Mouse (Mus musculus): ENCODE data around the gene Kcnmb2. TPM values are rescaled to one million over a fixed set of nuclear protein-coding genes. Genes with fewer than 3 reads are reported as not detected.
A peak's percentile ranks its signal among the peaks of the same experiment; 100 is the strongest.

The Kcnmb2 gene
- polyA plus RNA-seq, 1 experiment from 2014 or later = 6.8 TPM

- H3K9me3 ChIP-seq (ENCODE audit: control insufficient read depth, low read length) = no peaks in the 10 kb centered on the region
- H3K27ac ChIP-seq (ENCODE audit: low read depth, low read length) = no peak overlapping the region
- H3K27me3 ChIP-seq (ENCODE audit: control insufficient read depth, insufficient read depth, low read length) = no peaks in the 10 kb centered on the region
- no peak overlapping the region for H3K4me3 ChIP-seq (ENCODE audit: low read depth, low read length)
- no peak for DNase-seq (ENCODE audit: low spot score)
- H3K4me1 ChIP-seq (replicated peaks; ENCODE audit: control insufficient read depth, insufficient read depth, low read length) = no peaks in the 10 kb centered on the region
- H3K9ac ChIP-seq (ENCODE audit: low read depth, low read length) = no peak overlapping the region
- 66% methylated on average over 3 of the region's 3 CpGs for WGBS
- no peak for ATAC-seq (ENCODE audit: low FRiP score)
- H3K36me3 ChIP-seq (ENCODE audit: control insufficient read depth, insufficient read depth, low read length) = no peaks in the 10 kb centered on the region
- no peak overlapping the region for H3K4me2 ChIP-seq (replicated peaks; ENCODE audit: low read depth, low read length)
Observed at GRCm38 (mm10) chr3:32043814-32044213, 141.5 kb downstream of the Kcnmb2 start.

- Histone ChIP-seq H3K36me3 (ENCODE audit: control insufficient read depth, insufficient read depth, low read length) (no peaks in the 10 kb centered on the region), H3K4me2 (replicated peaks; ENCODE audit: low read depth, low read length) (no peak overlapping the region), H3K27me3 (ENCODE audit: control insufficient read depth, insufficient read depth, low read length) (no peaks in the 10 kb centered on the region), H3K4me1 (replicated peaks; ENCODE audit: control insufficient read depth, insufficient read depth, low read length) (no peaks in the 10 kb centered on the region), H3K4me3 (ENCODE audit: low read depth, low read length) (no peak overlapping the region), H3K9me3 (ENCODE audit: control insufficient read depth, low read length) (no peaks in the 10 kb centered on the region), H3K9ac (ENCODE audit: low read depth, low read length) (no peak overlapping the region), H3K27ac (ENCODE audit: low read depth, low read length) (no peak overlapping the region)
- ATAC-seq (ENCODE audit: low FRiP score) = no peak
- DNase-seq (ENCODE audit: low spot score) = no peak
- WGBS = 83% methylated on average over 3 of the region's 3 CpGs
Observed at GRCm38 (mm10) chr3:32048777-32049176, 146.5 kb downstream of the Kcnmb2 start.

GRCm38 (mm10) chr3:32052596-32052995, 150.3 kb downstream of the Kcnmb2 start:
- Histone ChIP-seq H3K4me2 (replicated peaks; ENCODE audit: low read depth, low read length) (no peak overlapping the region), H3K4me1 (replicated peaks; ENCODE audit: control insufficient read depth, insufficient read depth, low read length) (no peaks in the 10 kb centered on the region), H3K36me3 (ENCODE audit: control insufficient read depth, insufficient read depth, low read length) (no peaks in the 10 kb centered on the region), H3K27ac (ENCODE audit: low read depth, low read length) (no peak overlapping the region), H3K4me3 (ENCODE audit: low read depth, low read length) (no peak overlapping the region), H3K27me3 (ENCODE audit: control insufficient read depth, insufficient read depth, low read length) (no peaks in the 10 kb centered on the region), H3K9me3 (ENCODE audit: control insufficient read depth, low read length) (no peaks in the 10 kb centered on the region), H3K9ac (ENCODE audit: low read depth, low read length) (no peak overlapping the region)
- 74% methylated on average over 3 of the region's 3 CpGs for WGBS
- DNase-seq (ENCODE audit: low spot score) = no peak
- no peak for ATAC-seq (ENCODE audit: low FRiP score)

- H3K4me1 ChIP-seq (replicated peaks; ENCODE audit: control insufficient read depth, insufficient read depth, low read length) = no peaks in the 10 kb centered on the region
- no peaks in the 10 kb centered on the region for H3K27me3 ChIP-seq (ENCODE audit: control insufficient read depth, insufficient read depth, low read length)
- DNase-seq (ENCODE audit: low spot score) (no peak), ATAC-seq (ENCODE audit: low FRiP score) (no peak)
- H3K9ac ChIP-seq (ENCODE audit: low read depth, low read length) = no peak overlapping the region
- no peak overlapping the region for H3K4me2 ChIP-seq (replicated peaks; ENCODE audit: low read depth, low read length)
- no peak overlapping the region for H3K4me3 ChIP-seq (ENCODE audit: low read depth, low read length)
- no peaks in the 10 kb centered on the region for H3K9me3 ChIP-seq (ENCODE audit: control insufficient read depth, low read length)
- 95% methylated on average over 10 of the region's 10 CpGs for WGBS
- H3K27ac ChIP-seq (ENCODE audit: low read depth, low read length) = no peak overlapping the region
- H3K36me3 ChIP-seq (ENCODE audit: control insufficient read depth, insufficient read depth, low read length) = no peaks in the 10 kb centered on the region
Observed at GRCm38 (mm10) chr3:32053610-32054241, 151.4 kb downstream of the Kcnmb2 start.

- Histone ChIP-seq H3K4me1 (replicated peaks; ENCODE audit: control insufficient read depth, insufficient read depth, low read length) (no peaks in the 10 kb centered on the region), H3K9me3 (ENCODE audit: control insufficient read depth, low read length) (no peaks in the 10 kb centered on the region), H3K9ac (ENCODE audit: low read depth, low read length) (no peak overlapping the region), H3K4me2 (replicated peaks; ENCODE audit: low read depth, low read length) (no peak overlapping the region), H3K27ac (ENCODE audit: low read depth, low read length) (no peak overlapping the region), H3K27me3 (ENCODE audit: control insufficient read depth, insufficient read depth, low read length) (no peaks in the 10 kb centered on the region), H3K4me3 (ENCODE audit: low read depth, low read length) (no peak overlapping the region), H3K36me3 (ENCODE audit: control insufficient read depth, insufficient read depth, low read length) (no peaks in the 10 kb centered on the region)
- no peak for ATAC-seq (ENCODE audit: low FRiP score)
- peak; percentile 19 for DNase-seq (ENCODE audit: low spot score)
- WGBS = 63% methylated on average over 10 of the region's 10 CpGs
Observed at GRCm38 (mm10) chr3:32059888-32060656, 157.8 kb downstream of the Kcnmb2 start.

GRCm38 (mm10) chr3:32062685-32063084, 160.4 kb downstream of the Kcnmb2 start:
- Histone ChIP-seq H3K9me3 (ENCODE audit: control insufficient read depth, low read length) (no peaks in the 10 kb centered on the region), H3K27ac (ENCODE audit: low read depth, low read length) (no peak overlapping the region), H3K4me3 (ENCODE audit: low read depth, low read length) (no peak overlapping the region), H3K4me1 (replicated peaks; ENCODE audit: control insufficient read depth, insufficient read depth, low read length) (peaks cover 2% of the 10 kb centered on the region), H3K36me3 (ENCODE audit: control insufficient read depth, insufficient read depth, low read length) (no peaks in the 10 kb centered on the region), H3K9ac (ENCODE audit: low read depth, low read length) (no peak overlapping the region), H3K4me2 (replicated peaks; ENCODE audit: low read depth, low read length) (no peak overlapping the region), H3K27me3 (ENCODE audit: control insufficient read depth, insufficient read depth, low read length) (no peaks in the 10 kb centered on the region)
- DNase-seq (ENCODE audit: low spot score) (no peak), ATAC-seq (ENCODE audit: low FRiP score) (no peak)
- 85% methylated on average over 3 of the region's 3 CpGs for WGBS

GRCm38 (mm10) chr3:32063312-32063711, 161.0 kb downstream of the Kcnmb2 start:
- Histone ChIP-seq H3K27ac (ENCODE audit: low read depth, low read length) (no peak overlapping the region), H3K27me3 (ENCODE audit: control insufficient read depth, insufficient read depth, low read length) (no peaks in the 10 kb centered on the region), H3K9ac (ENCODE audit: low read depth, low read length) (no peak overlapping the region), H3K4me1 (replicated peaks; ENCODE audit: control insufficient read depth, insufficient read depth, low read length) (peaks cover 3% of the 10 kb centered on the region), H3K4me3 (ENCODE audit: low read depth, low read length) (no peak overlapping the region), H3K36me3 (ENCODE audit: control insufficient read depth, insufficient read depth, low read length) (no peaks in the 10 kb centered on the region), H3K4me2 (replicated peaks; ENCODE audit: low read depth, low read length) (no peak overlapping the region), H3K9me3 (ENCODE audit: control insufficient read depth, low read length) (no peaks in the 10 kb centered on the region)
- DNase-seq (ENCODE audit: low spot score) = no peak
- 88% methylated on average over 3 of the region's 3 CpGs for WGBS
- no peak for ATAC-seq (ENCODE audit: low FRiP score)

- 33% methylated on average over 9 of the region's 9 CpGs for WGBS
- Histone ChIP-seq H3K36me3 (ENCODE audit: control insufficient read depth, insufficient read depth, low read length) (no peaks in the 10 kb centered on the region), H3K4me2 (replicated peaks; ENCODE audit: low read depth, low read length) (no peak overlapping the region), H3K9ac (ENCODE audit: low read depth, low read length) (no peak overlapping the region), H3K9me3 (ENCODE audit: control insufficient read depth, low read length) (no peaks in the 10 kb centered on the region), H3K27ac (ENCODE audit: low read depth, low read length) (0 out of 2 replicates have a peak overlapping the region, but pooled peaks have one; percentile 56), H3K4me3 (ENCODE audit: low read depth, low read length) (no peak overlapping the region), H3K27me3 (ENCODE audit: control insufficient read depth, insufficient read depth, low read length) (no peaks in the 10 kb centered on the region), H3K4me1 (replicated peaks; ENCODE audit: control insufficient read depth, insufficient read depth, low read length) (peaks cover 3% of the 10 kb centered on the region)
- DNase-seq (ENCODE audit: low spot score) (peak; percentile 52), ATAC-seq (ENCODE audit: low FRiP score) (peak; percentile 72)
Observed at GRCm38 (mm10) chr3:32067004-32067935, 165.0 kb downstream of the Kcnmb2 start.

Data from hindbrain, embryonic 11.5 days (tissue).